Mouse (Mus musculus) megakaryocyte-erythroid progenitor cell, adult 5 weeks (primary cell): ENCODE data around the gene Pla2g4b. TPM values are rescaled to one million over a fixed set of nuclear protein-coding genes. Genes with fewer than 3 reads are reported as not detected.

ENCODE experiments used
- polyA plus RNA-seq: library from polyadenylated mRNA; stranded (reverse); fragments of >175 nt; gene quantifications from 2 replicates; pipeline ENCODE4 v1.2.3, GENCODE M21; 2012

Gene Pla2g4b
- 8.6 and 8.7 TPM in 2 replicates for polyA plus RNA-seq

DNA sequence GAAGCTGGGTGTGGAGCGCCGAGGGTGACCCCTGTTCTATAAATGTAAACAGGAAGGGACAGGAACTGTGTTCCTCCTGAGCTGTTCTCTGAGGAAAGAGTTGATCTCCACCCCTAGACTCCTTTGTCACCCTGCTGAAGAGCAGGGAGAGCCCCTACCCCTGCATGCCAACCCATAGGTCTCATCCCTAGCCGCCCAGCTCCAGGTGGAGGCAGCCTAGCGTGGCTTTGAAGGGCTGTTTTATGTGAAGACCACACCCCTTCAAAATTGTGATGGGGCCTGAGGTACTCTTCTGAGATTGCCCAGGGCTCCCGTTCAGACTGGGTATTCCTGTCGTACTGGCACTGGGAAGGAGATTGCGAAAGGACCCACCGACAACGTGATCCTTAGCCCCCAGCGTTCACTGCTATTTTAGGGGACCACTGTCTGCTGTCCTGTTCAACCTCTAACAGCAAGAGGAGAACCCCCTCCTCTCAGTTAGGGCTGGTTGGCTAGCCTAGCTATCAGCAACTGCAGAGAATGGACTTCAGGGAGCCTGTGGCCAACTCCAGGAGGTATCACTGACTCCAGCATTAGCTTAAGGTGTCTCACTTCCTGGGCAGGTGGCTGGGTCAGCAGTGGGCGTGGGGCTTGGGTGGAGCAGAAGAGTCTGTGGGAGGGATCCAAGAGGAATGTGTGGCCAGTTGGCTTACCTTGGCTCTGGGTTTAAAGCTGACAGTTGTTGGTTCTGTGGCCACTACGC lies at the start of gene Pla2g4b:
Gene Pla2g4b (plus strand): TSS at position 692 of the 742 bp plus-strand sequence.

GRCm38 (mm10) chr2:120026984-120027949 lies 6.0 kb upstream of the Pla2g4b start, which contains the start of the genes Jmjd7 and Gm28042:
Jmjd7 (plus strand) TSS chr2:120027483.
Gm28042 (plus strand) TSS chr2:120027493.

Other genes with a start within 250 kb of the Pla2g4b start
- 21.8 and 23.2 TPM in 2 replicates for gene Rpap1, start 245.9 kb upstream of the Pla2g4b start, polyA plus RNA-seq
- gene Tyro3, start 235.7 kb upstream of the Pla2g4b start, polyA plus RNA-seq = 0.16 and 0.34 TPM in 2 replicates
- gene Mga, start 136.2 kb upstream of the Pla2g4b start, polyA plus RNA-seq = 1.8 and 2.4 TPM in 2 replicates
- 2.5 and 3.4 TPM in 2 replicates for gene Mapkbp1, start 60.7 kb upstream of the Pla2g4b start, polyA plus RNA-seq
- 8.5 and 8.8 TPM in 2 replicates for gene Jmjd7, start 5.9 kb upstream of the Pla2g4b start, polyA plus RNA-seq
- 1.3 and 1.4 TPM in 2 replicates for gene Gm28042, start 5.9 kb upstream of the Pla2g4b start, polyA plus RNA-seq
- gene Ehd4, start 121.2 kb downstream of the Pla2g4b start, polyA plus RNA-seq = 73.5 and 93.0 TPM in 2 replicates
- gene Pla2g4e, start 211.9 kb downstream of the Pla2g4b start, polyA plus RNA-seq = not detected in 2 replicates